Mouse (Mus musculus) cerebellum, adult 8-10 months (tissue): ENCODE measurements at regions not wholly inside any gene's neighbourhood (a gene's known extent, or its start where the extent isn't known, plus 50 kb on each side); places are given as distances from the start of the nearest gene placed in this dataset.

ENCODE experiments used
- DNase-seq: peaks from one replicate; pipeline ENCODE4 v3.0.0; 2022

GRCm38 (mm10) chr1:190398308-190398707 lies 227.8 kb upstream of the Prox1 start:
- DNase-seq, result no peak

- DNase-seq, result no peak
These were observed 227.3 kb upstream of the Prox1 start for GRCm38 (mm10) chr1:190397811-190398210.

GRCm38 (mm10) chr1:190393061-190393460 lies 222.5 kb upstream of the Prox1 start:
- no peak for DNase-seq

GRCm38 (mm10) chr1:190388853-190389252 lies 218.3 kb upstream of the Prox1 start:
- DNase-seq, result no peak

- no peak for DNase-seq
These were observed 214.0 kb upstream of the Prox1 start for GRCm38 (mm10) chr1:190384555-190384954.

- no peak for DNase-seq
These were observed 212.8 kb upstream of the Prox1 start for GRCm38 (mm10) chr1:190383256-190383838.

GRCm38 (mm10) chr1:190380151-190380550 lies 209.6 kb upstream of the Prox1 start:
- DNase-seq, result no peak

GRCm38 (mm10) chr1:190375160-190375880 lies 204.8 kb upstream of the Prox1 start:
- no peak for DNase-seq

GRCm38 (mm10) chr1:190374270-190374669 lies 203.8 kb upstream of the Prox1 start:
- no peak for DNase-seq

GRCm38 (mm10) chr1:190366631-190367030 lies 196.1 kb upstream of the Prox1 start:
- no peak for DNase-seq

- DNase-seq, result no peak
These were observed 194.6 kb upstream of the Prox1 start for GRCm38 (mm10) chr1:190365126-190365525.

GRCm38 (mm10) chr1:190360661-190361060 lies 190.1 kb upstream of the Prox1 start:
- no peak for DNase-seq

GRCm38 (mm10) chr1:190357779-190358178 lies 187.3 kb upstream of the Prox1 start:
- no peak for DNase-seq

GRCm38 (mm10) chr1:190347610-190348009 lies 177.1 kb upstream of the Prox1 start:
- DNase-seq, result no peak

GRCm38 (mm10) chr1:190340715-190341114 lies 170.2 kb upstream of the Prox1 start:
- no peak for DNase-seq

- DNase-seq, result no peak
These were observed 164.0 kb upstream of the Prox1 start for GRCm38 (mm10) chr1:190334471-190334870.

GRCm38 (mm10) chr1:190334053-190334452 lies 163.5 kb upstream of the Prox1 start:
- DNase-seq, result no peak

- no peak for DNase-seq
These were observed 161.5 kb upstream of the Prox1 start for GRCm38 (mm10) chr1:190332001-190332400.

GRCm38 (mm10) chr1:190324562-190324961 lies 154.0 kb upstream of the Prox1 start:
- DNase-seq, result no peak

- DNase-seq, result no peak
These were observed 153.2 kb upstream of the Prox1 start for GRCm38 (mm10) chr1:190323671-190324070.

- no peak for DNase-seq
These were observed 145.7 kb upstream of the Prox1 start for GRCm38 (mm10) chr1:190316175-190316574.

- DNase-seq, result no peak
These were observed 139.3 kb upstream of the Prox1 start for GRCm38 (mm10) chr1:190309831-190310230.

GRCm38 (mm10) chr1:190307751-190308150 lies 137.2 kb upstream of the Prox1 start:
- no peak for DNase-seq

GRCm38 (mm10) chr1:190297666-190298327 lies 127.3 kb upstream of the Prox1 start:
- DNase-seq, result no peak
